Mouse (Mus musculus): ENCODE data around the gene Myo18a. TPM values are rescaled to one million over a fixed set of nuclear protein-coding genes. Genes with fewer than 3 reads are reported as not detected.
"Not testable (repeated sequence)": the region's sequence is repeated elsewhere in the genome, so short reads cannot be mapped to it uniquely, and the experiment has no call there.

Myo18a gene
- polyA plus RNA-seq, 1 experiment from 2014 or later = 96.7 TPM

- Histone ChIP-seq H3K9me3 (replicated peaks; ENCODE audit: control insufficient read depth, low read length) (no peaks in the 10 kb centered on the region), H3K27me3 (ENCODE audit: control insufficient read depth, insufficient read depth, low read length) (no peaks in the 10 kb centered on the region), H3K9ac (ENCODE audit: low read depth, low read length) (no peak overlapping the region), H3K4me3 (ENCODE audit: low read depth, low read length) (no peak overlapping the region), H3K4me1 (ENCODE audit: control insufficient read depth, insufficient read depth, low read length) (no peaks in the 10 kb centered on the region), H3K4me2 (no peak overlapping the region), H3K27ac (ENCODE audit: low read depth, low read length) (no peak overlapping the region), H3K36me3 (ENCODE audit: control insufficient read depth, insufficient read depth, low read length) (no peaks in the 10 kb centered on the region)
- no peak for ATAC-seq (replicated peaks; ENCODE audit: insufficient number of reproducible peaks, low FRiP score, low TSS enrichment)
- 50% methylated on average over 7 of the region's 7 CpGs for WGBS (ENCODE audit: insufficient replicate concordance)
Observed at GRCm38 (mm10) chr11:77738555-77738954, 24.5 kb upstream of the Myo18a start.

DNA sequence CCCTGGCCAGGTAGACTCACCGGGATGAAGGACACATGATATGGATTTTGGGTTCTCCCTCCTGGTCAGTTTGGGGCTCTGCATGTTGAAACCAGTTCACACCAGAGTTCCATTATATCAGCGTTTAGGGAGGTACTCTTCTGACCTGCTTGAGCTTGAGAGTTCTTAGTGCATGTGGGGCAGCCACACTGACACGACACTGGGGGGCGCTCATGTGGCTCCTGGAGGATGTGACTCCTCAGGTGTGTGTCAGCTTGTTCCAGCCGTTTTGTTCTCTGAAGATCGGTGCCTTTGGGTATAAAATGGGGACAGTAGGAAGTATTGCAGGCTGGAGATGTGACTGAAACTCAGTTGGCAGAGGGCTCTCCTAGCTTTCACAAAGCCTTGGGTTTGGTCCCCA, 19.1 kb upstream of the Myo18a start:
- no peaks in the 10 kb centered on the region for H3K9me3 ChIP-seq (replicated peaks; ENCODE audit: control insufficient read depth, low read length)
- 38% methylated on average over 6 of the region's 6 CpGs for WGBS (ENCODE audit: insufficient replicate concordance)
- H3K27ac ChIP-seq (ENCODE audit: low read depth, low read length) = no peak overlapping the region
- H3K4me3 ChIP-seq (ENCODE audit: low read depth, low read length) = no peak overlapping the region
- H3K27me3 ChIP-seq (ENCODE audit: control insufficient read depth, insufficient read depth, low read length) = no peaks in the 10 kb centered on the region
- H3K4me1 ChIP-seq (ENCODE audit: control insufficient read depth, insufficient read depth, low read length) = no peaks in the 10 kb centered on the region
- no peak overlapping the region for H3K4me2 ChIP-seq
- ATAC-seq (replicated peaks; ENCODE audit: insufficient number of reproducible peaks, low FRiP score, low TSS enrichment) = no peak
- H3K36me3 ChIP-seq (ENCODE audit: control insufficient read depth, insufficient read depth, low read length) = no peaks in the 10 kb centered on the region
- H3K9ac ChIP-seq (ENCODE audit: low read depth, low read length) = no peak overlapping the region

- H3K4me2 ChIP-seq = no peak overlapping the region
- H3K36me3 ChIP-seq (ENCODE audit: control insufficient read depth, insufficient read depth, low read length) = no peaks in the 10 kb centered on the region
- no peak for ATAC-seq (replicated peaks; ENCODE audit: insufficient number of reproducible peaks, low FRiP score, low TSS enrichment)
- 79% methylated on average over 4 of the region's 4 CpGs for WGBS (ENCODE audit: insufficient replicate concordance)
- H3K9ac ChIP-seq (ENCODE audit: low read depth, low read length) = no peak overlapping the region
- H3K9me3 ChIP-seq (replicated peaks; ENCODE audit: control insufficient read depth, low read length) = no peaks in the 10 kb centered on the region
- H3K27me3 ChIP-seq (ENCODE audit: control insufficient read depth, insufficient read depth, low read length) = no peaks in the 10 kb centered on the region
- no peaks in the 10 kb centered on the region for H3K4me1 ChIP-seq (ENCODE audit: control insufficient read depth, insufficient read depth, low read length)
- H3K4me3 ChIP-seq (ENCODE audit: low read depth, low read length) = no peak overlapping the region
- no peak overlapping the region for H3K27ac ChIP-seq (ENCODE audit: low read depth, low read length)
Observed at GRCm38 (mm10) chr11:77746652-77747051, 16.4 kb upstream of the Myo18a start.

DNA sequence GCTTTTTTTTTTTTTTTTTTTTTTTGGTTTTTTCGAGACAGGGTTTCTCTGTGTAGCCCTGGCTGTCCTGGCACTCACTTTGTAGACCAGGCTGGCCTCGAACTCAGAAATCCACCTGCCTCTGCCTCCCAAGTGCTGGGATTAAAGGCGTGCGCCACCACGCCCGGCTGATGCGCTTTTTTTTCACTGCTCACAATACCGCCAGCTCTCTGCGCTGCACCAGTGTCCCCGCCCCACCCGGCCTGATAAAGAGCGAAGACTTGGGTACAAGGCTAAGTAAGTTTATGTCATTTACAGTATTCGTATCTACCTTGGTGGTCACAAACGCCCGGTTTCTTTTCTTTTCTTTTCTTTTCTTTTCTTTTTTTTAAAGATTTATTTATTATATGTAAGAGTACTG, 15.9 kb upstream of the Myo18a start:
- 90% methylated on average over 13 of the region's 15 CpGs for WGBS (ENCODE audit: insufficient replicate concordance)
- not testable (repeated sequence) for H3K9me3 ChIP-seq (replicated peaks; ENCODE audit: control insufficient read depth, low read length); ATAC-seq (replicated peaks; ENCODE audit: insufficient number of reproducible peaks, low FRiP score, low TSS enrichment); H3K27ac ChIP-seq (ENCODE audit: low read depth, low read length); H3K4me3 ChIP-seq (ENCODE audit: low read depth, low read length); H3K27me3 ChIP-seq (ENCODE audit: control insufficient read depth, insufficient read depth, low read length); H3K4me1 ChIP-seq (ENCODE audit: control insufficient read depth, insufficient read depth, low read length); H3K4me2 ChIP-seq; H3K36me3 ChIP-seq (ENCODE audit: control insufficient read depth, insufficient read depth, low read length); H3K9ac ChIP-seq (ENCODE audit: low read depth, low read length)

DNA sequence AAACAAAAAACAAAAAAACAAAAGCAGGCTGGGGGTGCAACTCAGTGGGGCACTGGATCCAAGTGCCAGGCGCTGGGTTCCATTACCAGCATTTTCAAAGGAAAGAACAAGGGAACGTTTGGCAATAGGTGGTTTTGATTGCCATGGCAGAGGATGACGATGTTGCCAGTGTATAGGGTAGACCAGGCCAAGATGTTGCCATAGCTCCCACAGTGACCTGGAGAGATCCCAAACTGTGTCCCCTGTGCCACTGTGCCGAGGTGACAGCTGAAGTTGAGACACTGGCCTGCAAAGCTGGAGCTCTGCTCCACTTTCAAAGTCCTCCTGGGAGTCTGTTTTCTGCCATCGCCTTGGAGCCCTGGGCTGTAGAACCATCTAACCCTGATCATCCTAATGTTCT, 14.1 kb upstream of the Myo18a start:
- Histone ChIP-seq H3K27me3 (ENCODE audit: control insufficient read depth, insufficient read depth, low read length) (no peaks in the 10 kb centered on the region), H3K9ac (ENCODE audit: low read depth, low read length) (no peak overlapping the region), H3K4me1 (ENCODE audit: control insufficient read depth, insufficient read depth, low read length) (no peaks in the 10 kb centered on the region), H3K27ac (ENCODE audit: low read depth, low read length) (no peak overlapping the region), H3K4me2 (no peak overlapping the region), H3K36me3 (ENCODE audit: control insufficient read depth, insufficient read depth, low read length) (no peaks in the 10 kb centered on the region), H3K9me3 (replicated peaks; ENCODE audit: control insufficient read depth, low read length) (no peaks in the 10 kb centered on the region), H3K4me3 (ENCODE audit: low read depth, low read length) (no peak overlapping the region)
- 71% methylated on average over 5 of the region's 5 CpGs for WGBS (ENCODE audit: insufficient replicate concordance)
- no peak for ATAC-seq (replicated peaks; ENCODE audit: insufficient number of reproducible peaks, low FRiP score, low TSS enrichment)

GRCm38 (mm10) chr11:77752525-77752924, 10.5 kb upstream of the Myo18a start:
- Histone ChIP-seq H3K4me3 (ENCODE audit: low read depth, low read length) (no peak overlapping the region), H3K27me3 (ENCODE audit: control insufficient read depth, insufficient read depth, low read length) (no peaks in the 10 kb centered on the region), H3K9me3 (replicated peaks; ENCODE audit: control insufficient read depth, low read length) (no peaks in the 10 kb centered on the region), H3K4me1 (ENCODE audit: control insufficient read depth, insufficient read depth, low read length) (no peaks in the 10 kb centered on the region), H3K9ac (ENCODE audit: low read depth, low read length) (no peak overlapping the region), H3K27ac (ENCODE audit: low read depth, low read length) (no peak overlapping the region), H3K36me3 (ENCODE audit: control insufficient read depth, insufficient read depth, low read length) (no peaks in the 10 kb centered on the region), H3K4me2 (no peak overlapping the region)
- WGBS (ENCODE audit: insufficient replicate concordance) = 58% methylated on average over 5 of the region's 5 CpGs
- no peak for ATAC-seq (replicated peaks; ENCODE audit: insufficient number of reproducible peaks, low FRiP score, low TSS enrichment)

DNA sequence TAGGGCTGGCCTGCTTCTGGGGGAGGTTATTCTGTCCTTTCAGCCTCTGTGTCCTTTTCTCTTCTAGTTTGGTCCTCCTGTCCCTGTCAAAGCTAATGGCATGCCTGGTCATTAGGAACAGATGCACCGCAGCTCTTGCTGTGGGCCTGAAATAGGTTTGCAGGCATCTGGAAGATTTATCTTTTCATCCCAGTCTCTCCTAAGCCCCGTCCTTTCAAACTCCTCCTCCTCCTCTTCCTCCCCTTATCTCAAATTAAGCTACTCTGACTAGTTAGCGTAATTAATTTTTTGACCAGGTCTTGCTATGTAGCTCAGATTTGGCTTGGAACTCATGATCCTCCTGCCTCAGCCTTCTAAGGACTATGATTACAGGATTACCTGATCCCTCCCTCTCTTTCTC, 9.6 kb upstream of the Myo18a start:
- Histone ChIP-seq H3K4me3 (ENCODE audit: low read depth, low read length) (no peak overlapping the region), H3K4me2 (no peak overlapping the region), H3K27ac (ENCODE audit: low read depth, low read length) (no peak overlapping the region), H3K27me3 (ENCODE audit: control insufficient read depth, insufficient read depth, low read length) (no peaks in the 10 kb centered on the region), H3K36me3 (ENCODE audit: control insufficient read depth, insufficient read depth, low read length) (no peaks in the 10 kb centered on the region), H3K9ac (ENCODE audit: low read depth, low read length) (no peak overlapping the region), H3K9me3 (replicated peaks; ENCODE audit: control insufficient read depth, low read length) (no peaks in the 10 kb centered on the region), H3K4me1 (ENCODE audit: control insufficient read depth, insufficient read depth, low read length) (no peaks in the 10 kb centered on the region)
- 64% methylated on average over 3 of the region's 3 CpGs for WGBS (ENCODE audit: insufficient replicate concordance)
- ATAC-seq (replicated peaks; ENCODE audit: insufficient number of reproducible peaks, low FRiP score, low TSS enrichment) = no peak

GRCm38 (mm10) chr11:77760031-77760430, 3.0 kb upstream of the Myo18a start:
- ATAC-seq (replicated peaks; ENCODE audit: insufficient number of reproducible peaks, low FRiP score, low TSS enrichment) = no peak
- Histone ChIP-seq H3K9me3 (replicated peaks; ENCODE audit: control insufficient read depth, low read length) (0 out of 2 replicates have a peak, but pooled peaks cover 3% of the 10 kb centered on the region), H3K4me2 (no peak overlapping the region), H3K9ac (ENCODE audit: low read depth, low read length) (no peak overlapping the region), H3K36me3 (ENCODE audit: control insufficient read depth, insufficient read depth, low read length) (no peaks in the 10 kb centered on the region), H3K4me3 (ENCODE audit: low read depth, low read length) (no peak overlapping the region), H3K27me3 (ENCODE audit: control insufficient read depth, insufficient read depth, low read length) (no peaks in the 10 kb centered on the region), H3K4me1 (ENCODE audit: control insufficient read depth, insufficient read depth, low read length) (peaks cover 16% of the 10 kb centered on the region), H3K27ac (ENCODE audit: low read depth, low read length) (no peak overlapping the region)
- WGBS (ENCODE audit: insufficient replicate concordance) = 80% methylated on average over 4 of the region's 4 CpGs

DNA sequence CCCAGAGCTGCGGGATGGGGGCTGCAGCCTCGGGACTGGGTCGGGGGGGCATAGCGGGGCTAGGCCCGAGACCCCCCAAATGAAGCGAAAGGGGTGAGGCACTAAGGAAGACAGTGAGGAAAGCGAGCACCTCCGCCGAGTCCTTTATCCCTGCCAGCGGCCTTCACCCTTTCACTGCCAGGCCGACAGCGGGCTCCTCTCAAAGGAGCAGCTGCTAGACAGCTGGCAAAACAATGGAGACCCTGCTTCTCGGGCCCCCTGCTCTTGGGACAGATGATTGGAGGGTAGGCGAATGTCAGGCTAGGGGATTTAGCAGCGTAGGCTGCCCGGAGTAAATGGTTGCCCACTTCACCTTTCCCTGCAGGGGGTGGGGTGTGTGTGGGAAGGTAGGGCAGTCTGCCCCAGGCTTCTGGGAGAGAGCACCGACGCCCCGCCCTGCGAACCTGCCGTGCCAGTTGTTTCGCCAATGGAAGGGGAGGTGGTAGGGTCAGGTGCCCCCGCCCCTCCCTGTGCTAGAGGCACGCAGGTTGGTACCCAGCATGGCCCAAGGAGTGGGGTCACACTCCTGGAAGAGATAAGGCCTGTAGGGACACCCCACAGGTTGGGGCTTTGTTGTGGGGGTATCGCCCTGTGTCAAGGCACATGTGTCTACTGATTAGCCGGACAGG, 761 bp downstream of the Myo18a start:
- H3K27me3 ChIP-seq (ENCODE audit: control insufficient read depth, insufficient read depth, low read length) = no peaks in the 10 kb centered on the region
- peak overlapping the region; percentile 96 for H3K9ac ChIP-seq (ENCODE audit: low read depth, low read length)
- ATAC-seq (replicated peaks; ENCODE audit: insufficient number of reproducible peaks, low FRiP score, low TSS enrichment) = peak; percentile 44; the same call in 1 of the 2 replicates
- 4% methylated on average over 26 of the region's 26 CpGs for WGBS (ENCODE audit: insufficient replicate concordance)
- no peaks in the 10 kb centered on the region for H3K36me3 ChIP-seq (ENCODE audit: control insufficient read depth, insufficient read depth, low read length)
- peak overlapping the region; percentile 95 for H3K4me3 ChIP-seq (ENCODE audit: low read depth, low read length)
- H3K9me3 ChIP-seq (replicated peaks; ENCODE audit: control insufficient read depth, low read length) = 0 out of 2 replicates have a peak, but pooled peaks cover 3% of the 10 kb centered on the region
- peak overlapping the region; percentile 96 for H3K4me2 ChIP-seq
- H3K27ac ChIP-seq (ENCODE audit: low read depth, low read length) = peak overlapping the region; percentile 80
- H3K4me1 ChIP-seq (ENCODE audit: control insufficient read depth, insufficient read depth, low read length) = peaks cover 34% of the 10 kb centered on the region

Data from heart, embryonic 11.5 days (tissue).